Mouse (Mus musculus) cerebellum, postnatal 10 days (tissue): Measurements from ENCODE around the gene Pate4.
"Not testable (repeated sequence)": the region's sequence is repeated elsewhere in the genome, so short reads cannot be mapped to it uniquely, and the experiment has no call there.

Source experiments
- DNase-seq, 2 experiments: peaks; one replicate each; pipeline ENCODE4 v3.0.0; 2021; ENCODE audit warnings: mixed read lengths in 2 of 2

Gene Pate4

GRCm38 (mm10) chr9:35611841-35612240, at the start of gene Pate4:
Pate4 (minus strand) TSS chr9:35611941.
- DNase-seq = no peak

- no peak for DNase-seq
Measured at GRCm38 (mm10) chr9:35648102-35648501, 36.4 kb upstream of the Pate4 start, which contains the start of gene Pate3. Pate3 (minus strand) TSS chr9:35648202.

GRCm38 (mm10) chr9:35632981-35633380, 21.2 kb upstream of the Pate4 start:
- peak in 1 of 2 experiments; percentile 2 for DNase-seq

GRCm38 (mm10) chr9:35616784-35617183, 5.0 kb upstream of the Pate4 start:
- not testable (repeated sequence) for DNase-seq

GRCm38 (mm10) chr9:35614005-35614404, 2.3 kb upstream of the Pate4 start:
- DNase-seq = peak in 1 of 2 experiments; percentile 4

GRCm38 (mm10) chr9:35607647-35608405, 3.9 kb downstream of the Pate4 start:
- DNase-seq = no peak

- peak; percentile 17 to 23 for DNase-seq
Measured at GRCm38 (mm10) chr9:35592903-35593302, 18.8 kb downstream of the Pate4 start.

- DNase-seq = no peak
Measured at GRCm38 (mm10) chr9:35587674-35588073, 24.1 kb downstream of the Pate4 start.

- DNase-seq = peak in 1 of 2 experiments; percentile 12
Measured at GRCm38 (mm10) chr9:35574416-35574815, 37.3 kb downstream of the Pate4 start.

- no peak for DNase-seq
Measured at GRCm38 (mm10) chr9:35570663-35571062, 41.1 kb downstream of the Pate4 start.

- peak; percentile 95 to 97 for DNase-seq
Measured at GRCm38 (mm10) chr9:35569571-35570534, 41.9 kb downstream of the Pate4 start, which contains the start of the genes Pate2 and Hyls1. Pate2 (plus strand) TSS chr9:35570284. Hyls1 (minus strand) TSS chr9:35570398.

GRCm38 (mm10) chr9:35567995-35568394, 43.7 kb downstream of the Pate4 start:
- DNase-seq = no peak

GRCm38 (mm10) chr9:35564536-35565240, 47.1 kb downstream of the Pate4 start:
- no peak for DNase-seq

- DNase-seq = no peak
Measured at GRCm38 (mm10) chr9:35561583-35561982, 50.2 kb downstream of the Pate4 start.

- DNase-seq = no peak
Measured at GRCm38 (mm10) chr9:35561076-35561475, 50.7 kb downstream of the Pate4 start.

- DNase-seq = peak; percentile 94 to 95
Measured at GRCm38 (mm10) chr9:35559009-35559890, 52.5 kb downstream of the Pate4 start.

GRCm38 (mm10) chr9:35558257-35559008, 53.3 kb downstream of the Pate4 start, which contains the start of the genes Ddx25 and Pus3:
Ddx25 (minus strand) TSS chr9:35558528.
Pus3 (plus strand) TSS chr9:35558595.
- DNase-seq = peak; percentile 92 to 93
